In genomic region chr4:89137542-89138360, GRCm38 (mm10) we compare ENCODE assay signal across 7 mouse cellular contexts. TPM values are rescaled to one million over a fixed set of nuclear protein-coding genes. Genes with fewer than 3 reads are reported as not detected.
DNase-seq lines count a peak whose midpoint lies in the region; ATAC-seq and TF ChIP-seq lines count a peak whose summit lies in the region.

No protein-coding gene starts in this region.

- H3K4me2 ChIP-seq in embryonic facial prominence, embryonic 11.5 days (ENCODE audit: low read depth, low read length): peak overlapping the region; percentile 67
- peak overlapping the region; percentile 89 for H3K4me2 ChIP-seq in heart, embryonic 14.5 days (ENCODE audit: low read length)
- H3K4me2 ChIP-seq in kidney, embryonic 16.5 days (replicated peaks; ENCODE audit: low read depth, low read length): peak overlapping the region; percentile 83
- peak overlapping the region; percentile 99 for H3K4me2 ChIP-seq in lung, postnatal 0 days (replicated peaks; ENCODE audit: low read depth, low read length)

- H3K36me3 ChIP-seq in embryonic facial prominence, embryonic 11.5 days (replicated peaks; ENCODE audit: control insufficient read depth, insufficient read depth, low read depth, low read length): no peaks in the 10 kb centered on the region
- peaks cover 5% of the 10 kb centered on the region; the same call in 1 of the 2 replicates for H3K36me3 ChIP-seq in heart, embryonic 14.5 days (ENCODE audit: control insufficient read depth, insufficient read depth, low read length)
- peaks cover 2% of the 10 kb centered on the region; the same call in 1 of the 2 replicates for H3K36me3 ChIP-seq in kidney, embryonic 16.5 days (ENCODE audit: insufficient read depth, low read length)
- H3K36me3 ChIP-seq in lung, postnatal 0 days (ENCODE audit: insufficient read depth, low read length): no peaks in the 10 kb centered on the region

- WGBS in embryonic facial prominence, embryonic 11.5 days: under 1% methylated on average over 35 of the region's 36 CpGs
- WGBS in heart, embryonic 14.5 days: 1% methylated on average over 35 of the region's 36 CpGs
- WGBS in kidney, embryonic 16.5 days: under 1% methylated on average over 35 of the region's 36 CpGs
- WGBS in lung, postnatal 0 days: 2% methylated on average over 28 of the region's 36 CpGs

- no peaks in the 10 kb centered on the region for H3K9me3 ChIP-seq in embryonic facial prominence, embryonic 11.5 days (replicated peaks; ENCODE audit: control insufficient read depth, low read length)
- no peaks in the 10 kb centered on the region for H3K9me3 ChIP-seq in heart, embryonic 14.5 days (ENCODE audit: control insufficient read depth, low read length)
- H3K9me3 ChIP-seq in kidney, embryonic 16.5 days (ENCODE audit: low read length): no peaks in the 10 kb centered on the region
- H3K9me3 ChIP-seq in lung, postnatal 0 days (ENCODE audit: low read length): no peaks in the 10 kb centered on the region

- peak overlapping the region; percentile 81 for H3K9ac ChIP-seq in embryonic facial prominence, embryonic 11.5 days (replicated peaks; ENCODE audit: low read length)
- peak overlapping the region; percentile 92 for H3K9ac ChIP-seq in heart, embryonic 14.5 days (ENCODE audit: low read length)
- H3K9ac ChIP-seq in kidney, embryonic 16.5 days (replicated peaks; ENCODE audit: low read length): peak overlapping the region; percentile 93
- H3K9ac ChIP-seq in lung, postnatal 0 days (replicated peaks; ENCODE audit: low read depth): peak overlapping the region; percentile 48; the same call in 1 of the 2 replicates

- no peaks in the 10 kb centered on the region for H3K27me3 ChIP-seq in embryonic facial prominence, embryonic 11.5 days (ENCODE audit: control insufficient read depth, insufficient read depth, low read length)
- no peaks in the 10 kb centered on the region for H3K27me3 ChIP-seq in heart, embryonic 14.5 days (ENCODE audit: control insufficient read depth, insufficient read depth, low read length)
- H3K27me3 ChIP-seq in kidney, embryonic 16.5 days (ENCODE audit: insufficient read depth, low read length): no peaks in the 10 kb centered on the region
- H3K27me3 ChIP-seq in lung, postnatal 0 days (replicated peaks; ENCODE audit: insufficient read depth, low read length): no peaks in the 10 kb centered on the region

- H3K4me3 ChIP-seq in embryonic facial prominence, embryonic 11.5 days (ENCODE audit: low read depth, low read length): peak overlapping the region; percentile 97
- H3K4me3 ChIP-seq in heart, embryonic 14.5 days (ENCODE audit: control insufficient read depth in 1 of 2, insufficient read depth in 1 of 2, low read depth in 1 of 2, low read length in 2 of 2): peak overlapping the region; percentile 87 to 98
- H3K4me3 ChIP-seq in kidney, embryonic 16.5 days (ENCODE audit: low read length): peak overlapping the region; percentile 92
- peak overlapping the region; percentile 72 for H3K4me3 ChIP-seq in lung, postnatal 0 days (ENCODE audit: low read depth, low read length)

- peak; percentile 79 for DNase-seq in CD4-positive, CD25-positive, alpha-beta regulatory T cell, adult 2 months (ENCODE audit: low read depth, low spot score)
- peak; percentile 52 for DNase-seq in MEL-GATA-1-ER (ENCODE audit: extremely low read depth, low read depth)
- DNase-seq in embryonic facial prominence, embryonic 11.5 days (ENCODE audit: low spot score): peak; percentile 69
- peak; percentile 67 for DNase-seq in lung, postnatal 0 days (ENCODE audit: low spot score)
- DNase-seq in right cerebral cortex, postnatal 14 days: peak; percentile 25

- H3K4me1 ChIP-seq in embryonic facial prominence, embryonic 11.5 days (ENCODE audit: control insufficient read depth, insufficient read depth, low read length): peaks cover 2% of the 10 kb centered on the region; the same call in 1 of the 2 replicates
- H3K4me1 ChIP-seq in heart, embryonic 14.5 days (ENCODE audit: control insufficient read depth in 2 of 2, insufficient read depth in 2 of 2, low read length in 2 of 2): peaks cover 15 to 43% of the 10 kb centered on the region in 2 experiments
- peaks cover 37% of the 10 kb centered on the region for H3K4me1 ChIP-seq in kidney, embryonic 16.5 days (ENCODE audit: insufficient read depth, low read length)
- H3K4me1 ChIP-seq in lung, postnatal 0 days (ENCODE audit: insufficient read depth, low read depth, low read length): no peaks in the 10 kb centered on the region; the same call in 1 of the 2 replicates

- no peak for TF ChIP-seq EP300 in lung, postnatal 0 days (IDR thresholded peaks at IDR 0.05)

- H3K27ac ChIP-seq in embryonic facial prominence, embryonic 11.5 days (replicated peaks; ENCODE audit: low read depth, low read length): peak overlapping the region; percentile 80
- peak overlapping the region; percentile 75 to 94 for H3K27ac ChIP-seq in heart, embryonic 14.5 days (replicated peaks in 1 of 2; ENCODE audit: control insufficient read depth in 1 of 2, insufficient read depth in 1 of 2, low read depth in 2 of 2, low read length in 2 of 2)
- peak overlapping the region; percentile 91 for H3K27ac ChIP-seq in kidney, embryonic 16.5 days (ENCODE audit: low read length)
- peak overlapping the region; percentile 64 for H3K27ac ChIP-seq in lung, postnatal 0 days (ENCODE audit: low read length)

- ATAC-seq in embryonic facial prominence, embryonic 11.5 days (replicated peaks; ENCODE audit: insufficient number of reproducible peaks, low FRiP score, low TSS enrichment, low read depth): peak; percentile 80; the same call in 1 of the 2 replicates
- peak; percentile 52; the same call in 1 of the 2 replicates for ATAC-seq in heart, embryonic 14.5 days (ENCODE audit: insufficient number of reproducible peaks, insufficient read depth, low FRiP score, low read depth)
- ATAC-seq in kidney, embryonic 16.5 days (ENCODE audit: low FRiP score, low TSS enrichment): peak; percentile 83
- ATAC-seq in lung, postnatal 0 days: peak; percentile 66

- no peak for TF ChIP-seq CTCF in lung, postnatal 0 days (IDR thresholded peaks at IDR 0.05)

RNA-seq across cellular contexts. Expression of gene Mtap, which starts 0.8 kb away (rescaled TPM):
- 134 and 143 TPM in 2 replicates for polyA plus RNA-seq in embryonic facial prominence, embryonic 11.5 days (2014; fragmentation: Nextera tagmentation; extraction: Ambion mirVana)
- 58.5 and 58.7 TPM in 2 replicates for polyA plus RNA-seq in heart, embryonic 14.5 days (2014; fragmentation: Nextera tagmentation; extraction: Ambion mirVana)
- polyA plus RNA-seq in kidney, embryonic 16.5 days (2015; fragmentation: Nextera tagmentation; extraction: Ambion mirVana): 72.0 and 73.3 TPM in 2 replicates
- polyA plus RNA-seq in lung, postnatal 0 days (2015; fragmentation: Nextera tagmentation; extraction: Ambion mirVana): 16.1 and 17.0 TPM in 2 replicates

Comparison
In these comparisons a context has a peak if more than half of its experiments do, and no peak if none do; other contexts are left out.
1. Peak in every context shown above with its lines: DNase-seq, ATAC-seq, H3K4me3 ChIP-seq and H3K27ac ChIP-seq.
2. DNase-seq: peak in every context shown above with its lines; median percentile 79 in CD4-positive, CD25-positive, alpha-beta regulatory T cell, adult 2 months; 69 in embryonic facial prominence, embryonic 11.5 days; 67 in lung, postnatal 0 days; 52 in MEL-GATA-1-ER; 25 in right cerebral cortex, postnatal 14 days.